Mouse (Mus musculus) neural tube, embryonic 15.5 days (tissue): ENCODE data around the gene Atg4c. TPM values are rescaled to one million over a fixed set of nuclear protein-coding genes. Genes with fewer than 3 reads are reported as not detected.

Source experiments
- ATAC-seq: fragments of 200-750 bp; cut with Nextera tagmentation; 2 replicates; pipeline ENCODE4 v1.8.0; 2017; ENCODE audit warnings: mild to moderate bottlenecking, moderate TSS enrichment, moderate library complexity; ENCODE audit not compliant: low FRiP score
- H3K27ac ChIP-seq: fragments of 300-500 bp; sonication (generic); replicated peaks from 2 replicates; pipeline ENCODE4 v1.5.1; 2015; ENCODE audit warnings: mild to moderate bottlenecking, inconsistent platforms
- H3K27me3 ChIP-seq: fragments of 300-500 bp; sonication (generic); replicated peaks from 2 replicates; pipeline ENCODE4 v1.6.1; 2015; ENCODE audit warnings: inconsistent platforms
- H3K36me3 ChIP-seq: fragments of 300-500 bp; sonication (generic); 2 replicates; pipeline ENCODE4 v1.6.1; 2015; ENCODE audit warnings: inconsistent platforms
- H3K4me1 ChIP-seq: fragments of 300-500 bp; sonication (generic); 2 replicates; pipeline ENCODE4 v1.6.1; 2015; ENCODE audit warnings: inconsistent platforms
- H3K4me2 ChIP-seq: fragments of 300-500 bp; sonication (generic); 2 replicates; pipeline ENCODE4 v1.6.1; 2015; ENCODE audit warnings: inconsistent platforms, mild to moderate bottlenecking, moderate library complexity
- H3K4me3 ChIP-seq: fragments of 300-500 bp; sonication (generic); replicated peaks from 2 replicates; pipeline ENCODE4 v1.5.1; 2015; ENCODE audit warnings: mild to moderate bottlenecking, inconsistent platforms
- H3K9ac ChIP-seq: fragments of 300-500 bp; sonication (generic); replicated peaks from 2 replicates; pipeline ENCODE4 v1.6.1; 2015; ENCODE audit warnings: mild to moderate bottlenecking, inconsistent platforms
- H3K9me3 ChIP-seq: fragments of 300-500 bp; sonication (generic); replicated peaks from 2 replicates; pipeline ENCODE4 v1.6.1; 2016; ENCODE audit warnings: inconsistent platforms
- WGBS: fragments of 180-500 bp; shearing (Covaris S2); methylation state at CpG from one replicate; pipeline ENCODE4 v1.1.7; 2015; ENCODE audit warnings: mixed read lengths; 5-methylcytosine and 5-hydroxymethylcytosine counted together
- polyA plus RNA-seq: library from polyadenylated mRNA; unstranded; fragments of >200 nt; fragmentation: Nextera tagmentation; extraction: Ambion mirVana; gene quantifications from 2 replicates; pipeline ENCODE4 v1.2.1, GENCODE M21; 2015

Gene Atg4c
- polyA plus RNA-seq, 1 experiment from 2014 or later, result 18.8 TPM

DNA sequence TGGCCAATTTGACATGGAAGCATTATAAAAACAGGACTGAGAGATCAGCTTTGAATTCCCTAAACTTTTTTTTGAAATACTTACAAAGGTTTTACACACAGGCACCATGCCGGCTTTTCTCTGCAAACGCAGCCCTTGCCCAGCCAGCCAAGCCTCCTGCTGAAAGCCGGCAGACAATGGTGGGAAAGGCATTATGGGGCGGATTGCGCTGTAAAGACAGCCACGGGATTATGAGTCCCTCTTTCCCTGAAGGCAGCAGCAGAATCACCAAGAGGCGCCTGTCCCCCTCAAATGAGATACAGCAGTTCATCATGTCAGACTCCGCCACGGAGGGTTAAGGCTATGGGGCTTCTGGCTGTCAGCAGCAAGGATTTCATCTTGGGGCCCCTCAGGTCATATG lies 79.1 kb downstream of the Atg4c start:
- no peaks in the 10 kb centered on the region for H3K9me3 ChIP-seq
- no peak overlapping the region for H3K27ac ChIP-seq
- H3K4me1 ChIP-seq, result peaks cover 13% of the 10 kb centered on the region
- H3K4me2 ChIP-seq, result peak overlapping the region; percentile 39
- 16% methylated on average over 9 of the region's 9 CpGs for WGBS
- H3K4me3 ChIP-seq, result no peak overlapping the region
- peaks cover 3% of the 10 kb centered on the region; the same call in 1 of the 2 replicates for H3K36me3 ChIP-seq
- 0 out of 2 replicates have a peak, but pooled peaks cover 2% of the 10 kb centered on the region for H3K27me3 ChIP-seq
- ATAC-seq, result no peak
- H3K9ac ChIP-seq, result no peak overlapping the region

DNA sequence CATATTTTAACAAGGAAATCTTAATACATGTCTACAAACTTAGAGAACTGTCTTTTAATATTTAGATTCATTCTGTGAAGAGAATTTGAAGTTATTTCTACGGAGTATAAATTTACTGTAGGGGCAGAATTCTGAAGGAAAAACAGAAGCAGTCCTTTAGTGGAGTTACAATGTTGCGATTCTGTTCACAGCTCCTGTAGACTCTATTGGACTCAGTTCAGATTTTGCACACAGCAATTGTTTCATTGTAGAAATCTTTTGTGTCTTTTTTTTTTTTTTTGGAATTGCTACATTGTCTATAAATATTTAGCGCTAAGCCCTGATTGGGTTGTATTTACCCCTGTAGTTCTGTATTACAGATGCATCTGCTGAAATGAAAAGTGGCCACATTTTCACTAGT lies 79.7 kb downstream of the Atg4c start:
- no peak overlapping the region for H3K9ac ChIP-seq
- H3K9me3 ChIP-seq, result no peaks in the 10 kb centered on the region
- H3K36me3 ChIP-seq, result peaks cover 3% of the 10 kb centered on the region; the same call in 1 of the 2 replicates
- H3K27ac ChIP-seq, result no peak overlapping the region
- H3K4me1 ChIP-seq, result peaks cover 13% of the 10 kb centered on the region
- no peak overlapping the region for H3K4me2 ChIP-seq
- H3K4me3 ChIP-seq, result no peak overlapping the region
- no peak for ATAC-seq
- 0 out of 2 replicates have a peak, but pooled peaks cover 2% of the 10 kb centered on the region for H3K27me3 ChIP-seq
- 78% methylated on average over 3 of the region's 3 CpGs for WGBS

DNA sequence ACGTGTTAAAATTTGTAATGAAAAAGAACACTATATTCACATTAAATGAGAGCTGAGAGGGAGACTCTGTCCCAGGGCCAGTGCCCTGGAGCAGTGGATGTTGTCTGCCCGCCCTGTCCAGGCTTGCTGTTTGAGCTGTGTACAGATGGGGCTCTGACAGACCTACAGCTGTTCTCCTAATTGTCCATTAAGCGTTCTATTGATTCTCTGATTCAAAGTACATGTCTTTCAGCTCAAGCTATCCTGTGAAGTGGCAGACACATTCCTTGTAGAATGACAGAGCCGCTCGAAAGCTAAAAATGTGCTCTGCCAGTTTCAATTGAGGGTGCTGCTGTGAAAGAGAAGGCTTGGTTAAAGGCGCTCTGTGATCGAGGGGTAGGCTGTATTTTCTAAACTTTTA lies 80.2 kb downstream of the Atg4c start:
- no peaks in the 10 kb centered on the region for H3K9me3 ChIP-seq
- no peak overlapping the region for H3K4me3 ChIP-seq
- H3K4me2 ChIP-seq, result no peak overlapping the region
- no peaks in the 10 kb centered on the region for H3K36me3 ChIP-seq
- peaks cover 13% of the 10 kb centered on the region for H3K4me1 ChIP-seq
- H3K27ac ChIP-seq, result 0 out of 2 replicates have a peak overlapping the region, but pooled peaks have one; percentile 13
- H3K9ac ChIP-seq, result no peak overlapping the region
- 0 out of 2 replicates have a peak, but pooled peaks cover 2% of the 10 kb centered on the region for H3K27me3 ChIP-seq
- no peak; the same call in 1 of the 2 replicates for ATAC-seq
- WGBS, result 27% methylated on average over 7 of the region's 7 CpGs

DNA sequence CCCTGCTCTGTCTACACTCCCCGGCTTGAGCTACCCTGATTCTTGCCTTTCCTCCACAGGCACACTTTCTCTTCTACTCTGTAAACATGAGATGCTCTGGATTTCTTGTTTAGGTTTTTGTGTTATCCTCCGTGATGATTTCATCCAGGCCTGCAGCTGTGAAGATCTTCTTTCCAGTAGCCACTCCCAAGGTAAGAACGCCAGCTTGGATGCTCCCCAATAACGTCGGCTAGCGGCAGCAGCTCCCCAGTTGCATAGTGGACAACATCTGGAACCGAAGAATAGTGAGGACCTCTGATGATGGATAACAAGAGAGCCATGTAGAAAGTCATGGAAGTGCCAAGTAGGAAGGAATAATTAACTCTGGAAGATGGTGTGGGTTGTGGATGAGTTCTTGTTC lies 85.1 kb downstream of the Atg4c start:
- Histone ChIP-seq H3K4me2 (no peak overlapping the region), H3K27me3 (0 out of 2 replicates have a peak, but pooled peaks cover 2% of the 10 kb centered on the region), H3K36me3 (no peaks in the 10 kb centered on the region), H3K27ac (no peak overlapping the region), H3K4me3 (no peak overlapping the region), H3K4me1 (peaks cover 5% of the 10 kb centered on the region), H3K9ac (no peak overlapping the region), H3K9me3 (no peaks in the 10 kb centered on the region)
- ATAC-seq, result no peak
- WGBS, result 94% methylated on average over 7 of the region's 7 CpGs

DNA sequence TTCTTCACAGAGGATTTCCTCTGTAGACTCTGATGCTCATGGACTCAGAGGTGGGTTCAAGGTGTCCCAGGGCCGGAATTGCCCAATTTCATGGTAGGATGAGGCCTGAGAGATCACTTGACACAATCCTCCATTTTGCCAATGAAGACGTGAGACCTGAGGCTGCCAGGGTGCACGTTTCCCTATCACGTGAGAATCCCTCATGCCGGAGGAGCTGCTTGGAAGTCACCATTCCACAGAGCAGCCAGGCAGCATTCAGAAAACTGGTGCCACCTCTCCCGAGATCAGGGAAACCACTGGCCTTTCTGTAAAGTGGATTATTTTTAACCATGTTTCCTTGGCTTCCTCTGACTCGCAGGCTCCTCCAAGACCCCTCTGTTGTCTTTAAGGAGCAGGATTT lies 88.0 kb downstream of the Atg4c start:
- H3K9me3 ChIP-seq, result no peaks in the 10 kb centered on the region
- H3K9ac ChIP-seq, result no peak overlapping the region
- 92% methylated on average over 7 of the region's 7 CpGs for WGBS
- H3K27me3 ChIP-seq, result no peaks in the 10 kb centered on the region
- no peaks in the 10 kb centered on the region for H3K36me3 ChIP-seq
- H3K4me3 ChIP-seq, result no peak overlapping the region
- no peaks in the 10 kb centered on the region for H3K4me1 ChIP-seq
- no peak overlapping the region for H3K27ac ChIP-seq
- H3K4me2 ChIP-seq, result no peak overlapping the region
- no peak for ATAC-seq

DNA sequence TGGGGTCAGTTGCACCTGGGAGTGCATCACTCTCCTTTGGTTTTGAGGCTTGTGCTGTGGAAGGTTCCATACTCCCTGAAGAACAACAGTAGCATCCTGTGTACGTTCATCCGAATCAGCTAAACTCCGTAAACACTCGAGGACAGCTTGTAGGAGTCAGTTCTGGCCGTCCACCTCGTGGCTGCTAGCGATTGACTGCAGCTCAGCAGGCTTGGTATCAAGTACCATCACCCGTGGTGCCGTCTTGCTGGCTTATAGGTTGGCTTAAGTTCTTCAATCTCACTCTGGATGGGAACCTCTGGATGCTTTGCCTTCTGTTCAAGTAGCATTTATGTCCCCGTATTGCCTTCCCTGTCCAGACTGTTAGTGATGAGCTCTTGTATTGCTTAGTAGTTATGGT lies 95.6 kb downstream of the Atg4c start:
- no peaks in the 10 kb centered on the region for H3K36me3 ChIP-seq
- H3K27ac ChIP-seq, result no peak overlapping the region
- H3K4me1 ChIP-seq, result peaks cover 4% of the 10 kb centered on the region; the same call in 1 of the 2 replicates
- H3K27me3 ChIP-seq, result peaks cover 12% of the 10 kb centered on the region; the same call in 1 of the 2 replicates
- no peak overlapping the region for H3K4me2 ChIP-seq
- 93% methylated on average over 10 of the region's 10 CpGs for WGBS
- no peak for ATAC-seq
- no peak overlapping the region for H3K9ac ChIP-seq
- no peaks in the 10 kb centered on the region for H3K9me3 ChIP-seq
- no peak overlapping the region for H3K4me3 ChIP-seq

DNA sequence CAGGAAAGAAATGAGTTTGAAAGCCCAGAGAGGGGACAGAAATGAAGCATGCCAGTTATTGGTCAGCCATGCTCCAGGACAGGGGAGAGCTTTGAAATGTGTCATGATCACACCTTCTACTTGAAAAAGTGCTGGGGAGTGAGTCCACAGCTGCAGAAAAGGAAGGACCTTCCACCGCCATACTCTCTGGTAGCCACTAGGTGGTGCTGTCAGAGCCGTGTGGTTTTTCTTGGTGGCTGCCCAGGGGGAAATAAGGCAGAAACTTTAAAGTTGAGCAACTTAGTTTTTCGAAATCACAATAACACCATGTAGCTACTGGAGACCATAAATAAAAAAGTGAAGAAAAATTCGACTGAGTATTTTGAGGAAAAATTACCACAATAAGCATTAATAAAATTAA lies 104.9 kb downstream of the Atg4c start:
- no peak overlapping the region for H3K9ac ChIP-seq
- no peak for ATAC-seq
- 16% methylated on average over 4 of the region's 4 CpGs for WGBS

DNA sequence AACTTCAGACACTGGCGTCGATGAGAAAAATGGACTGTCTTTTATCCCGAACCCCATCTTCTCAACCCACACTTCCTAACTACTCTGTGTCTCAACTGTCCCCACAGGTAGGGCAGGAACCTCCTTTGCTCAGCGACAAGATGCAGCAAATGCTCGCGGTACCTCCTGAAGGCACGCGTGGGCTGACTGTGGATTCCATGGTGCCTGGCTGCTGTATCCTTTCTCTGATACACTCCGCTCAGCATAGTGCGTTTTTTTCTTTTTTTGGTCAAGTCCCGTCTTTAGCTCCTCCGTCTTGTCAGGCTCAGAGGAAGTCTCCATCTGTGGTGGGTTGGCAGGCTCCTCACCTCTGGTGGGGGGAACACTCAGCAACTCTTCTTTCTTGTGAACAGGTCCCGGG lies 111.1 kb downstream of the Atg4c start:
- Histone ChIP-seq H3K9ac (no peak overlapping the region), H3K36me3 (no peaks in the 10 kb centered on the region), H3K4me2 (no peak overlapping the region), H3K27me3 (peaks cover 15% of the 10 kb centered on the region), H3K4me3 (no peak overlapping the region), H3K27ac (no peak overlapping the region), H3K4me1 (no peaks in the 10 kb centered on the region), H3K9me3 (peaks cover 6% of the 10 kb centered on the region; the same call in 1 of the 2 replicates)
- WGBS, result 91% methylated on average over 13 of the region's 13 CpGs
- ATAC-seq, result no peak

More for the DNA sequence above, 104.9 kb downstream of the Atg4c start:
- H3K4me1 ChIP-seq, result peaks cover 28% of the 10 kb centered on the region
- H3K36me3 ChIP-seq, result no peaks in the 10 kb centered on the region
- no peak overlapping the region for H3K4me2 ChIP-seq
- peaks cover 19% of the 10 kb centered on the region for H3K27me3 ChIP-seq
- no peak overlapping the region for H3K4me3 ChIP-seq
- peaks cover 6% of the 10 kb centered on the region; the same call in 1 of the 2 replicates for H3K9me3 ChIP-seq
- H3K27ac ChIP-seq, result no peak overlapping the region

Other genes starting within 250 kb of the Atg4c start
- gene Angptl3, start 163.0 kb upstream of the Atg4c start, polyA plus RNA-seq, result 0.86 and 1.0 TPM in 2 replicates
- gene Dock7, start 73.0 kb upstream of the Atg4c start, polyA plus RNA-seq, result 49.9 and 52.3 TPM in 2 replicates
- 0.18 and 0.33 TPM in 2 replicates for gene Gm12689, start 102.0 kb downstream of the Atg4c start, polyA plus RNA-seq